ENCODE assay signal across 18 mouse cellular contexts in genomic region chr10:93228401-93229007, GRCm38 (mm10).
DNase-seq lines count a peak whose midpoint lies in the region; ATAC-seq lines count a peak whose summit lies in the region.
"Had no signal": no experiment of that assay in that cellular context is flagged by ENCODE, and none has a peak within 500 bp of the region (broad histone marks: within the 10 kb centered on the region; RNA-seq: fewer than 3 reads in every experiment).

No protein-coding gene starts in this region.

- ATAC-seq in heart, embryonic 15.5 days (replicated peaks; ENCODE audit: insufficient number of reproducible peaks, insufficient read depth, low FRiP score, low read depth), result no peak
- ATAC-seq in CD4-positive, CD25-positive, alpha-beta regulatory T cell, adult 4 months, result peak; percentile 27
- peak; percentile 78 for ATAC-seq in common myeloid progenitor, adult 5-6 weeks (replicated peaks; ENCODE audit: low read depth, poor library complexity, severe bottlenecking)
- ATAC-seq in megakaryocyte-erythroid progenitor cell, adult 5-6 weeks (replicated peaks; ENCODE audit: low FRiP score, low TSS enrichment, poor library complexity, severe bottlenecking), result peak; percentile 74
- ATAC-seq in intestine, embryonic 16.5 days, result no peak
- ATAC-seq: liver, postnatal 0 days; midbrain, embryonic 13.5 days had no signal

- DNase-seq in heart, adult 9 months (ENCODE audit: low spot score in 2 of 2), result no peak
- no peak for DNase-seq in left cerebral cortex, adult 11 months (ENCODE audit: low spot score)
- no peak for DNase-seq in adrenal gland, adult 2 months
- DNase-seq: adrenal gland, postnatal 10 days; cerebellum, adult 2 months; embryo, embryonic 11 days; kidney, adult 9 months; liver, postnatal 0 days; lung, postnatal 4 days had no signal

- no peaks in the 10 kb centered on the region for H3K27me3 ChIP-seq in heart, embryonic 15.5 days
- no peaks in the 10 kb centered on the region for H3K27me3 ChIP-seq in intestine, embryonic 16.5 days (replicated peaks; ENCODE audit: control insufficient read depth, insufficient read depth, low read length)
- H3K27me3 ChIP-seq: CH12.LX; hindbrain, embryonic 15.5 days; limb, embryonic 15.5 days; midbrain, embryonic 13.5 days had no signal

- no peak overlapping the region for H3K9ac ChIP-seq in heart, embryonic 15.5 days
- H3K9ac ChIP-seq in intestine, embryonic 16.5 days (ENCODE audit: low read depth, low read length), result no peak overlapping the region
- H3K9ac ChIP-seq: hindbrain, embryonic 15.5 days; limb, embryonic 15.5 days; liver, postnatal 0 days; midbrain, embryonic 13.5 days had no signal

- no peak overlapping the region for H3K4me3 ChIP-seq in heart, embryonic 15.5 days
- H3K4me3 ChIP-seq in intestine, embryonic 16.5 days (ENCODE audit: low read length), result no peak overlapping the region
- H3K4me3 ChIP-seq: hindbrain, embryonic 15.5 days; limb, embryonic 15.5 days; midbrain, embryonic 13.5 days had no signal

- peaks cover 6% of the 10 kb centered on the region for H3K4me1 ChIP-seq in heart, embryonic 15.5 days (replicated peaks)
- H3K4me1 ChIP-seq in intestine, embryonic 16.5 days (ENCODE audit: control insufficient read depth, insufficient read depth, low read length), result no peaks in the 10 kb centered on the region
- H3K4me1 ChIP-seq: hindbrain, embryonic 15.5 days; midbrain, embryonic 13.5 days had no signal

- peaks cover 22% of the 10 kb centered on the region for H3K36me3 ChIP-seq in heart, embryonic 15.5 days
- peaks cover 7% of the 10 kb centered on the region; the same call in 1 of the 2 replicates for H3K36me3 ChIP-seq in intestine, embryonic 16.5 days (ENCODE audit: control insufficient read depth, insufficient read depth, low read length)

- 0 out of 2 replicates have a peak overlapping the region, but pooled peaks have one; percentile 60 for H3K27ac ChIP-seq in heart, embryonic 15.5 days
- H3K27ac ChIP-seq in intestine, embryonic 16.5 days (ENCODE audit: low read length), result no peak overlapping the region
- H3K27ac ChIP-seq: hindbrain, embryonic 15.5 days; limb, embryonic 15.5 days; midbrain, embryonic 13.5 days had no signal

- WGBS in heart, embryonic 15.5 days, result 60% methylated on average over 11 of the region's 11 CpGs
- 81% methylated on average over 11 of the region's 11 CpGs for WGBS in intestine, embryonic 16.5 days

- H3K4me2 ChIP-seq in heart, embryonic 15.5 days, result no peak overlapping the region
- no peak overlapping the region for H3K4me2 ChIP-seq in intestine, embryonic 16.5 days (ENCODE audit: low read depth, low read length)
- H3K4me2 ChIP-seq: hindbrain, embryonic 15.5 days; limb, embryonic 15.5 days; midbrain, embryonic 13.5 days had no signal

- H3K9me3 ChIP-seq in heart, embryonic 15.5 days (replicated peaks), result no peaks in the 10 kb centered on the region
- no peaks in the 10 kb centered on the region for H3K9me3 ChIP-seq in intestine, embryonic 16.5 days (ENCODE audit: control insufficient read depth, low read length)
- H3K9me3 ChIP-seq: hindbrain, embryonic 15.5 days; limb, embryonic 15.5 days; midbrain, embryonic 13.5 days had no signal

Comparison
In these comparisons a context has a peak if more than half of its experiments do, and no peak if none do; other contexts are left out.
1. ATAC-seq: peak in CD4-positive, CD25-positive, alpha-beta regulatory T cell, adult 4 months (single experiment), common myeloid progenitor, adult 5-6 weeks (single experiment) and megakaryocyte-erythroid progenitor cell, adult 5-6 weeks (single experiment); none in heart, embryonic 15.5 days (single experiment) and intestine, embryonic 16.5 days (single experiment).